Mouse (Mus musculus): ENCODE measurements around the gene AC134908.4.
"Not testable (repeated sequence)": the region's sequence is repeated elsewhere in the genome, so short reads cannot be mapped to it uniquely, and the experiment has no call there.

AC134908.4 gene

GRCm38 (mm10) chr17:25808789-25809605 is 13.5 kb upstream of the AC134908.4 start, which contains the start of gene Fbxl16:
Gene Fbxl16 (plus strand): TSS chr17:25809085.
- DNase-seq (ENCODE audit: low read depth, low spot score) = peak; percentile 89

GRCm38 (mm10) chr17:25808028-25808427 is 12.6 kb upstream of the AC134908.4 start:
- no peak for DNase-seq (ENCODE audit: low read depth, low spot score)

GRCm38 (mm10) chr17:25807452-25807851 is 12.0 kb upstream of the AC134908.4 start:
- DNase-seq (ENCODE audit: low read depth, low spot score) = not testable (repeated sequence)

- no peak for DNase-seq (ENCODE audit: low read depth, low spot score)
Observed at GRCm38 (mm10) chr17:25806507-25806906, 11.0 kb upstream of the AC134908.4 start.

- peak; percentile 91 for DNase-seq (ENCODE audit: low read depth, low spot score)
Observed at GRCm38 (mm10) chr17:25802825-25803517, 7.5 kb upstream of the AC134908.4 start.

GRCm38 (mm10) chr17:25801029-25801428 is 5.6 kb upstream of the AC134908.4 start:
- DNase-seq (ENCODE audit: low read depth, low spot score) = peak; percentile 80

- DNase-seq (ENCODE audit: low read depth, low spot score) = peak; percentile 92
Observed at GRCm38 (mm10) chr17:25796951-25797369, 1.5 kb upstream of the AC134908.4 start, which contains the start of gene Metrn. Gene Metrn (minus strand): TSS chr17:25797136.

- no peak for DNase-seq (ENCODE audit: low read depth, low spot score)
Observed at GRCm38 (mm10) chr17:25796211-25796771, 832 bp upstream of the AC134908.4 start.

- DNase-seq (ENCODE audit: low read depth, low spot score) = no peak
Observed at GRCm38 (mm10) chr17:25794998-25795397, 461 bp downstream of the AC134908.4 start.

GRCm38 (mm10) chr17:25794197-25794596 is 1.3 kb downstream of the AC134908.4 start:
- DNase-seq (ENCODE audit: low read depth, low spot score) = peak; percentile 42

GRCm38 (mm10) chr17:25792615-25793014 is 2.8 kb downstream of the AC134908.4 start, which contains the start of gene Fam173a:
Gene Fam173a (minus strand): TSS chr17:25792901.
- peak; percentile 58 for DNase-seq (ENCODE audit: low read depth, low spot score)

GRCm38 (mm10) chr17:25791843-25792527 is 3.5 kb downstream of the AC134908.4 start:
- peak; percentile 86 for DNase-seq (ENCODE audit: low read depth, low spot score)

GRCm38 (mm10) chr17:25791320-25791842 is 4.1 kb downstream of the AC134908.4 start:
- no peak for DNase-seq (ENCODE audit: low read depth, low spot score)

GRCm38 (mm10) chr17:25786781-25787504 is 8.5 kb downstream of the AC134908.4 start:
- no peak for DNase-seq (ENCODE audit: low read depth, low spot score)

GRCm38 (mm10) chr17:25786280-25786679 is 9.2 kb downstream of the AC134908.4 start, which contains the start of gene Ccdc78:
Gene Ccdc78 (plus strand): TSS chr17:25786580.
- no peak for DNase-seq (ENCODE audit: low read depth, low spot score)

GRCm38 (mm10) chr17:25785281-25785745 is 10.1 kb downstream of the AC134908.4 start, which contains the start of gene Haghl:
Gene Haghl (minus strand): TSS chr17:25785673.
- DNase-seq (ENCODE audit: low read depth, low spot score) = peak; percentile 98

- no peak for DNase-seq (ENCODE audit: low read depth, low spot score)
Observed at GRCm38 (mm10) chr17:25783861-25784574, 11.4 kb downstream of the AC134908.4 start.

GRCm38 (mm10) chr17:25783086-25783485 is 12.4 kb downstream of the AC134908.4 start:
- no peak for DNase-seq (ENCODE audit: low read depth, low spot score)

- DNase-seq (ENCODE audit: low read depth, low spot score) = no peak
Observed at GRCm38 (mm10) chr17:25781339-25781738, 14.1 kb downstream of the AC134908.4 start.

GRCm38 (mm10) chr17:25777948-25778347 is 17.5 kb downstream of the AC134908.4 start:
- no peak for DNase-seq (ENCODE audit: low read depth, low spot score)

Measured in mesoderm, embryonic 11.5 days (tissue).